Mouse (Mus musculus): ENCODE results near the gene Plekha1.

The Plekha1 gene

DNA sequence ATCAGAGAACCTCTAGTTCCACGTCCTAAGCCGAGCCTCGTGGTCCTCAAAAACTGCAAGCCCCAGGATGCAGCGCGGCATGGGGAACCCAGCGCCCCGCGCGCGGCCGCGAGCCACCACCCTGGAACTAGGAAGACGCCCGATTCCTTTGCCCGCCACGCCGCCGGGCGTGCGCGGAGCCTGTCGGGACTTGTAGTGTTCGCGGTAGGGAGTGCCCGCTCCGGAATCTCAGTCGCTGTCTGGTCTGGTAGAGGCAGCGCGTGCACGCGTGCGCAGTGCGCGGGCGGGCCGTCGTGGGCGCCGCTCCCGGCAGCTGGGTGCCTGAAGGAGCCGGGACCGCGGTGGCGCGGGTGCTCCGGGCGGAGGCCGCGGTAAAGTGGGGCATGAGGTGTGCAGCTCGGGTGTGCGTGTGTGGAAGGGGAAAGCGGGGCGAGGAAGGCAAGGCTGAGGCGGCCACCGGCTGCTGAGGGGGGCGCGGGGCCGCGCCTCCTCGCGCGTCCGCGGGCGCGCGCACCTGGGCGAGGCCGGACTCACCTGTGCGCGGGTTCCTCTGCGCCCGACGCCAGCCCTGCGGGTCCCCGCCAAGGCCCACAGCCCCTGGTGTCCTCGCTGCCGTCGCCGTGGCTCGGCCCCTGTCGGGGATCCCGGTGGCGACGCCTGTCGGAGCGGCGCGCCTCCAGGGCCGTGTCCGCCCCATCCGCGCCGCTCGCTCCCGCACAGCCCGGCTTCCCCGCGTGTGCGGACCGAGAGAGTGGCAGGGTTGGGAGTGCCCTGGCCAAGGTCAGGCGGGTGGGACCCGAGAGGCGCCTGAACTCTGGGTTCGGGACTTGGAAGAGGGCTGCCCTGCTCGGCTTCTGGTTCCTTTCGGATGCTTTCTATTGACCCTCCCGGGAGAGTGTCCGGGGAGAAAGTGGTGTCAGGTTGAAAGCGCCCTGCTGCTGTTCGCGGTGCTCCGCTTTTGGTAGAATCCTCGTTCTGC, at the start of gene Plekha1:
Gene Plekha1, plus strand, starts transcription at position 144 of the 979 bp plus-strand sequence.
- peak; percentile 98 for DNase-seq (ENCODE audit: low spot score)

DNA sequence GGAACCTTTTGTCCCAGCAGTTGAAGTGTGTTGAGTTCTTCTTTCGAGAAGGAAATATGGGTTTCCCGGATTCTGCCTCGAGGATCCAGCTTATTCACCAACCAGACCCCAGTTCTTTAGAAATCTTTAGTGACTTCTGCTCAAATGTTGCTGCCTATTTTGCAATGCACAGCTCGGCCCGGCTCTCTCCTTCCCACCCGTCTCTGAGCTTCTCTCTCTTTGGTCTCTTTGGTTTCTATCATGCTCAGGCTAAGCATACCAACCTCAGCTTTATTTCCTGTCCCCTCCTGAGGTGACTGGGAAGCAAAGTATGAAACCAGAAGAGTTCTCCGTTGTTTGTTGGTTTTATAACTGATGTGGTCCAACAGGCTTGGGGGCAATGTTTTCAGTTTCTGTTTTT, 49.3 kb upstream of the Plekha1 start:
- DNase-seq (ENCODE audit: low spot score) = no peak

DNA sequence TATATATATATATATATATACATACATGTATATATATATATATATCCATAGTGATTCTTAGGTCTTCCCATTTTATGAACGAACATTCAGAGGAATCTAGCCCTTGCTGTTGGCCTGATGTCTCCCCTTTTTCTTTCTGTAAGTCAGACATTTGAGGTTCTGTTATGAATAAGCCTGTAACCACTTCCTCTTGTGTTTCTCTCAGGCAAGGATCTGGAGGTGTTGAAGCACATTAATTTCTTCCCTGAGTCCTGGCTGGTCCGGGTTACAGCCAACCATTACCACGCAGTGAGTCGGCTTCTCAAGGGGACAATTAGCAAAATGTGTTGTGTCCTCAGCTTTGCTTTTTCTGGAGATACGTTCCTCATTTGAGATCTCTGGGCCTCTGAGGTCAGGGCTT, 46.7 kb upstream of the Plekha1 start:
- no peak for DNase-seq (ENCODE audit: low spot score)

DNA sequence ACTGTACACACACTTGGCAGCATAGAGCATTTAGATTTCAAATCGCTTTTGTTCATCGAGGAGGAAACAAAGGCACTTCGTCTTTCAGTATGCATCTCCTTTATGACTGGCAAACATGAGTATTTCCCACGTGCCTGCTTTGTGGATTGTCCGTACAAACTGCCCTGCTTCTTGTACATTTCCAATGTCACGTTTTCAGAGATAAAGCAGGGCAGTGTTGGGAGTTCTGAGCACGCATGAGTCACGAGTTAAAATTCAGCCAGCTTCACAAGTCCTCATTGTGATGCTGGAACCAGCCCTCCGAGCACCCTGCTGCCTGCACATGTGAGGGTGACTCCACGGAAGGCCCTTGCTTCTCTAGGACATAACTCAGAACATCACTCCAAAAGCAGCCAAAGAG, 45.9 kb upstream of the Plekha1 start:
- no peak for DNase-seq (ENCODE audit: low spot score)

DNA sequence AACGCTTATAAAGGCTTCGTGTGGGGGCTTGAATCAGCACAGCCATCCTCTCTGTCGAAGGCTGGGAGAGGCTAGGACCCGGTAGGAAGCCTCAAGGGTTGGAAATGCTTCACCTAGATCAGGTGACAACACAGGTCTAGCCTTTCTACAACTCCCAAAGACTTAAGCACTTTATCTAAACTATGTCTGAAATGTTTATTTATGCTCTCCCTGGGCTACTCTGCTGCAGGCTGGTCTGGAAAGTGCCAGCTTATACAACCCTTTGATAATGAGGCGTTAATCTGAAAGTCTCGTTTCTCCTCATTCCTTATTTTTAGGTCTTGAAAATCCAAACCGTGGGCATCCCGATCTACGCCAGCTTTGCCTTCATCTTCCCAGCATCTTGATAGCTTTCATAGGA, 41.6 kb upstream of the Plekha1 start:
- no peak for DNase-seq (ENCODE audit: low spot score)

DNA sequence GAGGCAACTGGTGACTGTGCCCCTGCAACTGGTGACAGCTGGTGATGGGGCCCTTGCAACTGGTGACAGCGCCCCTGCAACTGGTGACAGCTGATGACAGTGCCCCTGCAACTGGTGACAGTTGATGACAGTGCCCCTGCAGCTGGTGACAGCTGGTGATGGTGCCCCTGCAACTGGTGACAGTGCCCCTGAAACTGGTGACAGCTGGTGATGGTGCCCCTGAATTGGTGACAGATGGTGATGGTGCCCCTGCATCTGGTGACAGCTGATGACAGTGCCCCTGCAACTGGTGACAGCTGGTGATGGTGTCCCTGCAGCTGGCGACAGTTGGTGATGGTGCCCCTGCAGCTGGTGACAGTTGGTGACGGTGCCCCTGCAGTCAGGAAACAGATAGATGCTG, 39.2 kb upstream of the Plekha1 start:
- DNase-seq (ENCODE audit: low spot score) = no peak

DNA sequence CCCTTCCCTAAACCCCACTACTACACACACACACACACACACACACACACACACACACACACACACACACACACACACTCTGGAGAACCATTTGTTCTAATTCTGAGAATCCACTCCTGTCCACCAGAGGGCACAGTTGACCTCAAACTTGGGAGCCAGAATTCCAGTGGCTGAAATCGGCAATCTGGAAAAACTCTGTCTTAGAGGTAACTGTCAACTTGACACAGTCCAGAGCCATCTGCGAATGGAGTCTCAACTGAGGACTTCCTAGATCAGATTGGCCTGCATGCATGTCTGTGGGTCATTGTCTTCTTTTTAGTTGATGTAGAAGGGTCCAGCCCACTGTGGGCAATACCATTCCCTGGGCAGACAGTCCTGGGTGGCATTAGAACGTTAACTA, 38.1 kb upstream of the Plekha1 start:
- DNase-seq (ENCODE audit: low spot score) = peak; percentile 61

DNA sequence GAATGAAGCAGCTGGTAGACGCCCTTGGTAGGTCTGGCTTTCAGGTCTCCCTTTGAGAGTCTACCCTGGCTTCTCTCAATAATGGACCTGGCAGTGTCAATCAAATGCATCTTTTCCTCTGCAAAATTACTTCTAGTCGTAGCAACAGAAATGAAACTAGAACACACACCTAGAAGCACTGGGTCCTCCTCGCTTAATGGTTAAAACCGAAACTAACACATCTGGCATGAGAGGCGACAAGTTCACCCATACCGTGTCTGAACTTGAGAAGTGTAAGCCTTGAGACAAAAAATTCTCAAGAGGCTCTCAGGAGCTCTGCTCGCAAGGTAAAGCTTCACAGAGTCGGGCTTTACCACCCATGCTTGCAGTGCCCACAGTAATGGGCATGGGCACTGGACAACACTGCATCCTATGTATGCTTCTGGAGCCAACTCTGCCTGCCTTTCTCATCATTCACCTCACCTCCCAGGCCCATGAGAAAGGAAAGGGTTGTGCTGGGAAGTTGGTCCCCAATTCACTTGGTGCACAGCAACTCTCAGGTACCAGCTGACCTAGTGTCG, 37.6 kb upstream of the Plekha1 start:
- DNase-seq (ENCODE audit: low spot score) = no peak

DNA sequence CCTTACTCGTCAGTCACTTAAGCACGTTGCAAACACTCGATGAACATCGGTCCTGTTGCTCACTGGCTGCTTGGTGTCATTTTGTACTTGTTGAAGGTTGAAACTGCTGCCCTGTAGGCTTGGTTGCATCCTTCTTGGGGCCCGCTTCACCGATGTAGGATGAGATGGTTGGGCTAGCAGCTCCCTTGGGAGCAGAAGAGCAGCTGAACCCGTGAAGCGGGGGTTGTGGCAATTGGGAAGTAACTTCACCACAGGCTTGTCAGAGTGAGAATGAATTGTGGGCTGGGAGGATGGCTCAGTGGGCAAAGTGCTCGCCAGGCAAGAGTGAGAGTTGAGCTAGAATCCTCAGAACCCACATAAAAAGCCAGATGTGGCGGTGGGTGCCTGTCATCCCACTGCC, 37.1 kb upstream of the Plekha1 start:
- DNase-seq (ENCODE audit: low spot score) = no peak

DNA sequence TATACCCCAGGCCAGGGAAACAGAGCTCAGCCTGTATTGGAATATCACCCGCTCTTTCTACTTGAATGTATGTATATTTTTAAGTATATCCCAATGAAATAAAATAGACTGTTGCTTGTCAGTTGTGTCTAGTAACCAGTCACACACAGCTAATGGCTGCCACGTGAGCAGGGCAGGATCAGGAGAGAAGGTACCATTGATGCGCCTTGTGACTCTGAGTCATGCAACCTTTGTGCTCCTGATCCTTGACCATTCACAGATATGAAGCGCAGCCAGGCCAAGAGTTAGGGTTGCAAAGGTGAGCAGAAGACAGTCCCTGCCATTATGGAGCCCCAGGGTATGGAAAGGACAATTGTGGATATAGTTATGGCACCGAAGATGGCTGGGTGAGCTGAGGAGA, 34.0 kb upstream of the Plekha1 start:
- DNase-seq (ENCODE audit: low spot score) = peak; percentile 70

DNA sequence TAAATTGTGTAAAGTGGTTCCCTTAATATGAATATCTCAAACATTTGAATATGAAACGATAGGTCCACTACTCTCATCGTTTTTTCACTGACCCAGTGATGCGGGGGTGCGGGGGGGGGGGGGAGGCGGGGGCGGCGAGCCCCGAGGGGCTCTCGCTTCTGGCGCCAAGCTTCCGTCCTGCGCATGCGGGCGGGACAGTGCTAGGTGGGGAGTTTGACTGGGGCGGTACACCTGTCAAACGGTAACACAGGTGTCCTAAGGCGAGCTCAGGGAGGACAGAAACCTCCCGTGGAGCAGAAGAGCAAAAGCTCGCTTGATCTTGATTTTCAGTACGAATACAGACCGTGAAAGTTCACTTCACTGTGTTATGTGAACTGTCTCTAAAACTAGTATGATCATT, 31.3 kb upstream of the Plekha1 start:
- DNase-seq (ENCODE audit: low spot score) = peak; percentile 99

DNA sequence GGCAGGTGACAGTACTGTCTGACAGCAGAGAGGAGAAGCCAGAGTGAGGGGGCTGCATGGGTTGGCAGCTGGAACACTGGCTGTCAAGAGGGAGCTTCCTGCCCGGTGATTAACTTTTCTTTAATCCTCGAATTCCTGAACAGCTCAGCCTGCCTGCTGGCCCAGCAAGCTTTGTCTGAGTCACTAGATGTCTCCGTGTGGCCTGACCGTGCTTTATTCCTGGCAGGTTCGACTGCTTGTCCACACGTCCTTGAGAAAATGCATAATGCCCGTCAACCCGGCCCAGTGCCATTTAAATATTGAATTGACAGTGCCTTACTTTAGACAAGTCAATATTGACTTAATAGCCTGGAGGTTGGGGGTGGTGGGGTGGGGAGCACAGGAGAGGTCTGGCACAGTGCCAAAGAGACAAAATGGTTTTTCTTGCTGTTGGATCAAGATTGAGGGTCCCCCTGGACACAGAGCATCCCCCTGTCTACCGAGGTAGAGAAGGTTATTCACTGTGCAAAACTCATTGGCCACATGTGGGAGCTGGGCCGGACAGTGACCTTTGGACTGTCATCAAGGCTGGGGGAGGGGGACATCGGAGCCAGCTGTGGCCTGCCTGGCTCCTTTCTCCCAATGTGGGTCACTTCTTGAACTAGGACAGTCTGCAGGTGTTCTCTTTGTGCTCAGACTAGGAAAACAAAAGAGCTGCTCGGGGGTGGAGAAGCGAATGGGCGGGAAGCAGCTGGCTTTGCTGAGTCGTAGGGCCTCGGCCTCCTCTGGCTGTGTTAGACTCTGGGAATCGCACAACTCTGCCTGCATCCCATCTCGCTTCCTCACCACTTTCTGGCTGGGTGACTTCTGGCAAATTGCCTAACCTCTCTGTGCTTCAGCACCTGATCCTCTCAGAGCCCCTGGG, 30.3 kb upstream of the Plekha1 start:
- peak; percentile 88 for DNase-seq (ENCODE audit: low spot score)

DNA sequence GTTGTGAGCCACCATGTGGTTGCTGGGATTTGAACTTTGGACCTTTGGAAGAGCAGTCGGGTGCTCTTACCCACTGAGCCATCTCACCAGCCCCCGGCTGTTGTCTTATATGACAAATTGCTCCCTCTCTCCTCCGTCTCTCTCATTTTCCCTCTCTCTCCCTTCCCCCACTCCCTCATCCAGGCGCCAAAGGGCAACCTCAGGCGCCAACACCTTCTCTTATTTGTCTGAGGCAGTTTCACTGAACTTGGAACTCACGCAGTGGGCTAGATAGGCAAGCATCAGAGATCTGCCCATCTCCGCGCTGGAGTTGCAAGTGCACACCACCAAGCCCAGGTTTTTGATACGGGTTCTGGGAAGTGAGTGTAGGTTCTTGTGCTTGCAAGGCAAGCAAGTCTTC, 29.5 kb upstream of the Plekha1 start:
- DNase-seq (ENCODE audit: low spot score) = peak; percentile 37

DNA sequence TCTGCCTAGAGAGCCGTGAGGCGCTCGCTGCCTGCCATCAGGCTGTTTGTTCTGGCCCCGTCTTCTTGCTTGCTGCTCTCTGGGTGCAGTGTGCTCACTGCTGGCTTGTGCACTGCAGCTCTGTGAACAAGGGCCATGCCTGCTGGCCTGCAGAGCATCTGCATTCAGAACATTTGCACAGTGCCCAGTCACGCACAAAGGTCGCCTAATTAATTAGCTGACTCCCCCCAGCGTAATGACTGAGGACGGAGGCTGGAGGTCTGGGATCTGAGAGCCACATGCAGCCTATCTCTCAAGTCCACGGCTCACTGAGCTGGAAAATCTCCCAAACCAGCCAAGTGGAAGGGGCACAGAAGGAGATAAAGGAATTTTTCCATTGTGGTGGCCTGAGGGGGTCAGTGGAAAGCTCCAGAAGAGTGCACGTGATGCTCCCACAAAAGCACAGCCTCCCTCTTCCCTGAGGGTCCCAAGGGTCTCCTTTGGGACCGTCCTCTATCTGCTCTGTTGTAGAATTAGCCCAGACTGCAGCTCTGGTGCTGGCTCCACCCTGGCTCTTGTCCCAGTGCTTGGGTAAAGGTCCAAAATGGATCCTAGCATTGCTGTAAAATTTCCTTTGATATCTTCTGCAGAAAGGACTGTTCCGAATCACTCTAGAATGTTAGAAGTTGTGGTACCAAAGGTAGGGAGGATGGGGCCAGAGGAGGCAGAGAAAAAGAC, 27.5 kb upstream of the Plekha1 start:
- DNase-seq (ENCODE audit: low spot score) = no peak

DNA sequence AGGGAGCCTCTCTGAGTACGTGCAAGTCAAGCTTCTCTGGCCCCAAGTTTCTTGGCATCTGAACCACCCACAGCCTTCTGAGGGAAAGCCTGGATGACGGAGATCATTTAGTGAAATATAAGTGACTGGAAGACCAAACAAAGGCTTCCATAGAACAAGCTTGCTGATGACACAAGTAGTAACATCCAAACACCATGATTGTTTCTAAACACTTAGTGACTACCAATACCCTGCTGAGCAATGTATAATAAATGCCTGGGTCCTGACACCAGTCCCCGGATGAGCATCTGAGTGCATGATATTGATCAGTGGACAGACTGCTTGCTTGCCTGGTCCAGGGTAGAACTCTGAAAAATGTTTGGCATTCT, 26.9 kb upstream of the Plekha1 start:
- no peak for DNase-seq (ENCODE audit: low spot score)

DNA sequence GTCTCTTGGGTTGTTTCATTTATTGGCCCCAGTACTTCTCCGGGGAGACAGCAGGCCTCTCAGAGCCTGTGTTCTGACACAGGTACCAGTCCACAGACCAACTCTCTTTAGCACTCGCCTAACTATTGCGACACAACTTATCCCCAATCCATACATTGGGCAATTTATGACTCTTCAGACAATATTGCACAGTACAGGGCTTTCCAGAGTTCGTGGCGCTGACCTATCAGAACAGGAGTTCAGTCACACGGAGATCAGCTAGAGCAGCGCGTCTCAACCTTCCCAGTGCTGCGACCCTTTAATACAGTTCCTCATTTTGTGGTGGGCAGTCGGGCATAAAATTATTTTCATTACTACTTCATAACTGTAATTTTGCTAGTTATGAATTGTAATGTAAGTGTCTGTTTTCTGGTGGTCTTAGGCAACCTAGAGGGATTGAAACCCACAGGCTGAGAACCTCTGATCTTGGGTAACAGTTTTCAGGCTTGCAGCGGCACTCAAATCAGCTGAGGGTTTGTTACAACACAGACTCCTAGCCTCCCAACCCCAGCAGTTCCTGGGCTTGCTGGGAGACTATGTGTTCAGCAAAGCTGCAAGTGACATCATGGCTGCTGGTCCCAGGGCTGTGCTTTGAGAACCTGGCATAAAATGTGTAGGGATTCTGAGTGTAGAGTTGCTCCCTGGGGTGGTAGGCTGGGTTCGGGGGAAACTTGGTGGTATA, 26.0 kb upstream of the Plekha1 start:
- no peak for DNase-seq (ENCODE audit: low spot score)

DNA sequence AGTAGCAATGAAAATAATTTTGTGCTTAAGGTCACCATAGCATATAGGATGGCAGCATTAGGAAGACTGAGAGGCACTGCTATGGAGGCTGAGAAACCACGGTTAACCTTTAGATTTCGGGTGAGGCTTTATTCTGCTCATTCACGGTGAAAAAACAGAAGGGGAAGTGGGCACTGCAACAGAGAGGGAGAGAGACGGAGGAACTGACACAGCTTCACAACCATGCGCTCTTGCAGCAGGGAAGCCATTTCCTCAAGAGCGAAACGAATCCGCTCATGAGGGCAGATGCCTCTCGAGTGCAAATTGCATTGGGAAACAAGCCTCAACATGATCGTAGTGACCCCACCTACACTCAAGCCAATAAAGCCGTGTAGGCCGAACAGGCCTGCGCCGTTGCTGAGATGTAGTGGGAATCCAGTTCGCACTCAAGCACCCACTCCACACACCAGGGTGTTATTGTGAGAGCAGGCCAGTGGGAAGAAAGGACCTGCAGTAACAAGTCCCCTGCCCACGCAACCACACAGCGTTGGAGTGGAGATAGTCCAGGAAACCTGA, 18.3 kb upstream of the Plekha1 start:
- no peak for DNase-seq (ENCODE audit: low spot score)

DNA sequence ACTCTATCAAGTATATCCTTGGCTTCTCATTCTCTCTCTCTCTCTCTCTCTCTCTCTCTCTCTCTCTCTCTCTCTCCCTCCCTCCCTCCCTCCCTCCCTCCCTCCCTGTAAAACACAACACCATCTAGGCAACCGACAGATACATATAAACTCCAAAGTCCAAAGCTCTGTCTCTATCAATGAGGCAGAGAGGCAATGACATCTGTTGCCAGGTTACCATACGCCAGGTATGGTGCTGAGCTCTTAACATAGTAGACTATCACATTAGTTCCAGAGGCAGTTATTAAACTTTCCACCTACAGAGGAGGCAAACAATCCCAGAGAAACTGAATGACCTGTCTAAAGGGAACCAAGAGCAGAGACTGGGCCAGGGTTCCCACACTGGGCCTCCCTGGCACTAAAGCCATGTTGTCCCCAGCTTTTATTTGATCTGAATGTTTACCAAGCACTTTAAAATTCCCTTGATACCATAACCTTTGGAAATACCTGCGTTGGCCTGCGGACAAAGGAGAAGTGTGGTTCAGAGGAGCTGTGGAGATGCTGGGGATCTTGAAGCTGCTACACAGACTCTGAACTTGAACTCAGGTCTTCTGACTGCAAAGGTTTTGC, 10.8 kb upstream of the Plekha1 start:
- no peak for DNase-seq (ENCODE audit: low spot score)

DNA sequence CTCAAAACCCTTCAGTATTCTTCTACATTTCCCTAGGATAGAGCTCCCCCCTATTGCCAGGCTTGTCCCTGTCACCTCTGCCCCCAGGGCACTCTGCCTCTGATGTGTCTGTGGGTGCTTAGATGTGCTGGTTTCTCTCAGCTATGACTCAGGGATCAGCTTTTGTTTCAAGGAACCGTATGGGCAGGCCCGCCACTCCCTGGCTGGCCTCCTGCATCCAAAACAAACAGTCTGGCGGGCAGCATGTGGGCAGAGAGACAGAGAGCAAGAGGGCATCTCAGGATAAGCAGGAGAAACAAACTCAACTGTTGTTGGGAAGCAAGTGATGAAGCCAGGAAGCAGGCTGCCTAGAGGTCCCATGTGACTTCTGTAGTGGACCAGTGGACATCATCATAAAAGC, 9.9 kb upstream of the Plekha1 start:
- DNase-seq (ENCODE audit: low spot score) = no peak

DNA sequence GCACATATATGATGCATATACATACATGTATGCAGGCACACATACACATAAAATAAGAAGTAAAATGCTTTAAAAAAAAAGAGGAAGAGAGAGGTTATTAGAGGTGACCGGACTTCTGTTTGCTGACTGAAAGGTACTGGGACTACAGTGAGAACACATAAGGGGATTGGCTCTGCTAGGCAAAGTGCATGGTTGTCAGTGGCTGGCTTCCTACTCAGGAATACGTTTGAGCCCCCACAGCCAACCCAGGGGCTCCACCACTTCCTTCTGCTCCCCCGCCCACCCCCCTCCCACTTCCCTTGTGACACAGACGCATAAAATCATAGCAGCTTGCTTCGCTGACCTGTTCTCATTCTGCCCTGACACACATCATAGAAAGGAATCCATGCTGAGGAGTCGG, 7.6 kb upstream of the Plekha1 start:
- no peak for DNase-seq (ENCODE audit: low spot score)

DNA sequence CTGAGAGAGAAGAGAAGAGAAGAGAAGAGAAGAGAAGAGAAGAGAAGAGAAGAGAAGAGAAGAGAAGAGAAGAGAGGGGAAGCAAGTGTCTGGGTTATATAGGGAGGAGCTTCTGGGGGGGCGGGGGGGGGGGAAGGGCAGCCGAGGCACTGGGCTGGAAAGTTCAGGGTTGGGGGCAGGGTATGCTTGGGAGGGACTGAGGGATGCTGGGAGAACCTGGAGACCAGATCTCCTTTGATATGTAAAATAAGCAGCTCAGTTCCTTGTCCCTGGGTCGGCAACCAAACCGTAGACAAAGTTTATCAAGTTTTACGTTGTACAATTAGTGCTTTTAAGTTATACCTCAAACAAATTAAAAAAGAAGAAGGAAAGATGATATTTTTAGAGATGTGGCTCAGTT, 5.6 kb upstream of the Plekha1 start:
- no peak for DNase-seq (ENCODE audit: low spot score)

All from yolk sac, embryonic 10.5 days (tissue).